Mouse (Mus musculus) heart, embryonic 16.5 days (tissue): ENCODE data around the gene Amtn. TPM values are rescaled to one million over a fixed set of nuclear protein-coding genes. Genes with fewer than 3 reads are reported as not detected.
"Not testable (repeated sequence)": the region's sequence is repeated elsewhere in the genome, so short reads cannot be mapped to it uniquely, and the experiment has no call there.

Source experiments
- ATAC-seq: fragments of 200-750 bp; cut with Nextera tagmentation; replicated peaks from 2 replicates; pipeline ENCODE4 v1.8.0; 2017; ENCODE audit warnings: moderate number of reproducible peaks; ENCODE audit not compliant: insufficient read depth, low FRiP score; ENCODE audit errors: extremely low read depth
- H3K27ac ChIP-seq: fragments of 300-500 bp; sonication (generic); 2 replicates; pipeline ENCODE4 v1.5.1; 2014; ENCODE audit warnings: mild to moderate bottlenecking, low read length, control low read depth, moderate library complexity
- H3K27me3 ChIP-seq: fragments of 300-500 bp; sonication (generic); 2 replicates; pipeline ENCODE4 v1.6.1; 2014; ENCODE audit warnings: low read length, mixed read lengths; ENCODE audit not compliant: control insufficient read depth, insufficient read depth
- H3K36me3 ChIP-seq: fragments of 300-500 bp; sonication (generic); 2 replicates; pipeline ENCODE4 v1.6.1; 2014; ENCODE audit not compliant: control insufficient read depth, insufficient read depth
- H3K4me1 ChIP-seq: fragments of 300-500 bp; sonication (generic); 2 replicates; pipeline ENCODE4 v1.6.1; 2014; ENCODE audit warnings: low read length, mixed read lengths; ENCODE audit not compliant: control insufficient read depth, insufficient read depth
- H3K4me2 ChIP-seq: fragments of 300-500 bp; sonication (generic); 2 replicates; pipeline ENCODE4 v1.6.1; 2014; ENCODE audit warnings: low read depth, mild to moderate bottlenecking, control low read depth, low read length
- H3K4me3 ChIP-seq: fragments of 300-500 bp; sonication (generic); 2 replicates; pipeline ENCODE4 v1.5.1; 2014; ENCODE audit warnings: mild to moderate bottlenecking, control low read depth, low read length
- H3K9ac ChIP-seq: fragments of 300-500 bp; sonication (generic); 2 replicates; pipeline ENCODE4 v1.6.1; 2014; ENCODE audit warnings: low read length, control low read depth
- H3K9me3 ChIP-seq: fragments of 300-500 bp; sonication (generic); replicated peaks from 2 replicates; pipeline ENCODE4 v1.6.1; 2016; ENCODE audit warnings: low read length; ENCODE audit not compliant: control insufficient read depth
- WGBS: fragments of 180-500 bp; shearing (Covaris S2); extraction: QIAGEN DNeasy Blood & Tissue Kit; methylation state at CpG from one replicate; pipeline ENCODE4 v1.1.7; 2014; 5-methylcytosine and 5-hydroxymethylcytosine counted together
- polyA plus RNA-seq: library from polyadenylated mRNA; unstranded; fragments of >200 nt; fragmentation: Nextera tagmentation; extraction: Ambion mirVana; gene quantifications from 2 replicates; pipeline ENCODE4 v1.2.1, GENCODE M21; 2015

Gene Amtn
- polyA plus RNA-seq, 1 experiment from 2014 or later = not detected

GRCm38 (mm10) chr5:88401464-88401863 is 25.6 kb downstream of the Amtn start:
- WGBS = 72% methylated on average over 3 of the region's 3 CpGs
- Histone ChIP-seq H3K4me1 (no peaks in the 10 kb centered on the region), H3K9ac (no peak overlapping the region), H3K27me3 (no peaks in the 10 kb centered on the region), H3K36me3 (no peaks in the 10 kb centered on the region), H3K4me3 (no peak overlapping the region), H3K4me2 (no peak overlapping the region), H3K9me3 (no peaks in the 10 kb centered on the region), H3K27ac (no peak overlapping the region)
- no peak for ATAC-seq

GRCm38 (mm10) chr5:88420319-88421065 is 44.6 kb downstream of the Amtn start:
- WGBS = 84% methylated on average over 8 of the region's 8 CpGs

GRCm38 (mm10) chr5:88424892-88425291 is 49.0 kb downstream of the Amtn start:
- WGBS = 57% methylated on average over 2 of the region's 2 CpGs
- not testable (repeated sequence) for ATAC-seq

More at GRCm38 (mm10) chr5:88420319-88421065, 44.6 kb downstream of the Amtn start:
- Histone ChIP-seq H3K9ac (no peak overlapping the region), H3K4me3 (no peak overlapping the region), H3K9me3 (no peaks in the 10 kb centered on the region), H3K36me3 (no peaks in the 10 kb centered on the region), H3K27me3 (no peaks in the 10 kb centered on the region), H3K4me2 (no peak overlapping the region), H3K4me1 (no peaks in the 10 kb centered on the region), H3K27ac (no peak overlapping the region)
- ATAC-seq = no peak

GRCm38 (mm10) chr5:88426753-88427152 is 50.8 kb downstream of the Amtn start:
- Histone ChIP-seq H3K4me2 (no peak overlapping the region), H3K27ac (no peak overlapping the region), H3K27me3 (no peaks in the 10 kb centered on the region), H3K9ac (no peak overlapping the region), H3K36me3 (no peaks in the 10 kb centered on the region), H3K9me3 (no peaks in the 10 kb centered on the region), H3K4me1 (no peaks in the 10 kb centered on the region), H3K4me3 (no peak overlapping the region)
- no peak for ATAC-seq
- 38% methylated on average over 1 of the region's 1 CpGs for WGBS

More at GRCm38 (mm10) chr5:88424892-88425291, 49.0 kb downstream of the Amtn start:
- not testable (repeated sequence) for H3K27me3 ChIP-seq, H3K27ac ChIP-seq, H3K9me3 ChIP-seq, H3K9ac ChIP-seq, H3K4me2 ChIP-seq, H3K36me3 ChIP-seq, H3K4me1 ChIP-seq, H3K4me3 ChIP-seq

Other genes starting within 250 kb of the Amtn start
- not detected in 2 replicates for gene Gm11115, start 222.0 kb upstream of the Amtn start, polyA plus RNA-seq
- not detected in 2 replicates for gene Gm7714, start 107.2 kb upstream of the Amtn start, polyA plus RNA-seq
- not detected in 2 replicates for gene Prol1, start 58.8 kb upstream of the Amtn start, polyA plus RNA-seq
- not detected in 2 replicates for gene Ambn, start 79.9 kb downstream of the Amtn start, polyA plus RNA-seq
- gene Enam, start 111.9 kb downstream of the Amtn start, polyA plus RNA-seq = not detected in 2 replicates
- 0.14 and 0.33 TPM in 2 replicates for gene Jchain, start 151.8 kb downstream of the Amtn start, polyA plus RNA-seq
- 48.5 and 53.8 TPM in 2 replicates for gene Utp3, start 178.4 kb downstream of the Amtn start, polyA plus RNA-seq
- gene Rufy3, start 188.9 kb downstream of the Amtn start, polyA plus RNA-seq = 9.1 and 9.2 TPM in 2 replicates